Mouse (Mus musculus): ENCODE data around the gene Rilpl1. TPM values are rescaled to one million over a fixed set of nuclear protein-coding genes. Genes with fewer than 3 reads are reported as not detected.

Rilpl1 gene
- polyA plus RNA-seq, 1 experiment from 2014 or later = 9.0 TPM

DNA sequence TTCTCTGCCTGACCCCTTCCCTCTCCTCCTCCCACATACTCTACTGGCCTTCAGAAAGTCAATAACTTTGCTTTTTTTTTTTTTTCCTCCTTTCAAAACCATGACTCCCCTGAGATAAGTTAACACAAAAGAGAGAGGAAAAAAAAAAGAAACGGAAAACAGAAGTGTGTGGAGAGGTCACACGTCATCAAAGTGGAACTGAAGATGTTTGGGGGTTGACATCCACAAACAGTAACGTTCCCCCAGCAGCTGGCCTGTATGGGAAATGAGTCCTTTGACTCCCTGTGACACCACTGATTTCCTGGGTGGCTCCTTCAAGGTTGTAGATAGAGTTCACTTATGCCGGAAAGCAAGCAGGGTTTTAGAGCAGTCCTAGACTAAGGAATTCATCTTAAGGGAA, 51.1 kb downstream of the Rilpl1 start:
- H3K27ac ChIP-seq (replicated peaks) = no peak overlapping the region
- H3K4me1 ChIP-seq (replicated peaks; ENCODE audit: control insufficient read depth, insufficient read depth) = peaks cover 4% of the 10 kb centered on the region; the same call in 1 of the 2 replicates
- no peak overlapping the region for H3K4me2 ChIP-seq (replicated peaks; ENCODE audit: low read depth)
- H3K36me3 ChIP-seq (ENCODE audit: control insufficient read depth, insufficient read depth, low read length) = no peaks in the 10 kb centered on the region
- no peak overlapping the region for H3K4me3 ChIP-seq (ENCODE audit: low read depth, low read length)
- H3K9me3 ChIP-seq (ENCODE audit: control insufficient read depth, low read length) = no peaks in the 10 kb centered on the region
- TF ChIP-seq EP300 (optimal IDR thresholded peaks at IDR 0.05) (no peak), CTCF (IDR thresholded peaks at IDR 0.05; ENCODE audit: low read depth) (no peak)
- H3K9ac ChIP-seq (ENCODE audit: low read length) = no peak overlapping the region
- DNase-seq (ENCODE audit: low spot score) (no peak), ATAC-seq (ENCODE audit: low FRiP score, low TSS enrichment) (no peak)
- no peaks in the 10 kb centered on the region for H3K27me3 ChIP-seq (ENCODE audit: control insufficient read depth, insufficient read depth, low read length)
- 57% methylated on average over 4 of the region's 4 CpGs for WGBS

DNA sequence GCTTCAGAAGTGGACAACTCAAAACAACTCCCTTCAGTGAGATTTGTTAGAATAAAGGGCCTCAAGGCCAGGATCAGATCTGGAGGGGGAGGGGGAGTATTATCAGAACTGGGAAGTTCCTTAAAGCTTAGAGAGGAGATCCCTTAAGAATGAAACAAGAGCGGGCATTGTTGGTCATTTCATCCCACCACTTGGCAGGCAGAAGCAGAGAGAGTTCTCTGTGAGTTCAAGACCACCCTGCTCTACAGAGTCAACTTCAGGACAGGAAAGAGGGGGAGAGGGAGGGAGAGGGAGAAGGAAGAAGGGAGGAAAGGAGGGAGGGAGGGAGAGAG, 52.4 kb downstream of the Rilpl1 start:
- WGBS = 60% methylated on average over 1 of the region's 1 CpGs
- H3K36me3 ChIP-seq (ENCODE audit: control insufficient read depth, insufficient read depth, low read length) = no peaks in the 10 kb centered on the region

DNA sequence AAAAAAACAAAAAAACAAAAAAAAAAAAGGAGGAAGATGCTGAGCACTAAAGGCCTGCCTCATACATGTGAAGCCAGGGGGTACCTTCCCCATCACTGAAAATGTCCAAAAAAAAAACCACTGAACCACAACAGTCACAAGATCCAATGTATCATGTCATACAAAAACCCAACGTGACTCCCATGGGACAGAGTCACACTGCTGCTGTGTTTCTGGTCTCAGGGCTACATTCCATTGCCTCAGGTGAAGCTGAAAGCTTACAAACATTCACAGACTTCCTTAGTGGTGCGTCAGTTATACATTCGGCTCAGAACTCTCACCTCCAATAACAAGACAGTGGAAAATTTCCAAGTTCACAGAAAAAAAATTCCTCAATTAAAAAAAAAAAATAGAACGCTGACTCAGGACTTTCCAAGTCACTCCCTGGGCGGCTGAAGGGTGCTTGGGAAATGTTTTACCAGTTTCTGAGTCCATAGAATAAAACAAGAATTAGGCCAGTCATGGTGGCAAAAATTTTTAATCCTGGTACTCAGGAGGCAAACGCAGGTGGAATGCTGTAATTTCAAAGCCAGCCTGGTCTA, 60.5 kb downstream of the Rilpl1 start:
- 69% methylated on average over 6 of the region's 6 CpGs for WGBS

More for the DNA sequence above, 52.4 kb downstream of the Rilpl1 start:
- ATAC-seq (ENCODE audit: low FRiP score, low TSS enrichment) (no peak), DNase-seq (ENCODE audit: low spot score) (no peak)
- TF ChIP-seq CTCF (IDR thresholded peaks at IDR 0.05; ENCODE audit: low read depth) (no peak), EP300 (optimal IDR thresholded peaks at IDR 0.05) (no peak)
- Histone ChIP-seq H3K4me2 (replicated peaks; ENCODE audit: low read depth) (peak overlapping the region; percentile 39; the same call in 1 of the 2 replicates), H3K27ac (replicated peaks) (peak overlapping the region; percentile 82), H3K9ac (ENCODE audit: low read length) (peak overlapping the region; percentile 38; the same call in 1 of the 2 replicates), H3K4me1 (replicated peaks; ENCODE audit: control insufficient read depth, insufficient read depth) (peaks cover 4% of the 10 kb centered on the region; the same call in 1 of the 2 replicates), H3K27me3 (ENCODE audit: control insufficient read depth, insufficient read depth, low read length) (no peaks in the 10 kb centered on the region), H3K4me3 (ENCODE audit: low read depth, low read length) (no peak overlapping the region), H3K9me3 (ENCODE audit: control insufficient read depth, low read length) (no peaks in the 10 kb centered on the region)

DNA sequence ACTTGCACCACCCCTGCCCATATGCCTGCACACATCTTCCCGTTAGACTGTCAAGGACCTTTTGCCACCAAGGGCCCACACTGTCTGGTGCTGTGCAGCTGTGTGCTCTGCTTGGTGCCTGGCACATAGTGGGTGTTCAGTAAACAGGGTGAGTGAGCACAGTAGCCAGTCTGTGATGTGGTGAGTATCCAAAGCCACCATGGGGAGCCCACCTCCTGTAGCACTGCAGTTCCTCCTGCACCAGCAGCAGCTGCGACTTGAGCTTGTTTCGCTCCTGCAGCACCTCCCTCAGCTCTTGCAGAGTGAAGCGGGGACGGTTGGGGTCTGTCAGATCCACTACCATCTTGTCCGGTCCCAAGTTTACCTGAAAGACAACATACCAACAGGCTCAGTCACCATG, 61.7 kb downstream of the Rilpl1 start:
- DNase-seq (ENCODE audit: low spot score) (no peak), ATAC-seq (ENCODE audit: low FRiP score, low TSS enrichment) (no peak)
- TF ChIP-seq EP300 (optimal IDR thresholded peaks at IDR 0.05) = no peak
- no peak for TF ChIP-seq CTCF (IDR thresholded peaks at IDR 0.05; ENCODE audit: low read depth)
- H3K9me3 ChIP-seq (ENCODE audit: control insufficient read depth, low read length) = no peaks in the 10 kb centered on the region
- peaks cover 4% of the 10 kb centered on the region for H3K36me3 ChIP-seq (ENCODE audit: control insufficient read depth, insufficient read depth, low read length)
- WGBS = 95% methylated on average over 6 of the region's 6 CpGs
- H3K4me3 ChIP-seq (ENCODE audit: low read depth, low read length) = no peak overlapping the region
- no peak overlapping the region for H3K27ac ChIP-seq (replicated peaks)
- H3K4me1 ChIP-seq (replicated peaks; ENCODE audit: control insufficient read depth, insufficient read depth) = no peaks in the 10 kb centered on the region
- H3K4me2 ChIP-seq (replicated peaks; ENCODE audit: low read depth) = no peak overlapping the region
- no peaks in the 10 kb centered on the region for H3K27me3 ChIP-seq (ENCODE audit: control insufficient read depth, insufficient read depth, low read length)
- no peak overlapping the region for H3K9ac ChIP-seq (ENCODE audit: low read length)

More for the DNA sequence above, 60.5 kb downstream of the Rilpl1 start:
- Histone ChIP-seq H3K4me2 (replicated peaks; ENCODE audit: low read depth) (no peak overlapping the region), H3K9me3 (ENCODE audit: control insufficient read depth, low read length) (no peaks in the 10 kb centered on the region), H3K27me3 (ENCODE audit: control insufficient read depth, insufficient read depth, low read length) (no peaks in the 10 kb centered on the region), H3K4me1 (replicated peaks; ENCODE audit: control insufficient read depth, insufficient read depth) (no peaks in the 10 kb centered on the region), H3K9ac (ENCODE audit: low read length) (no peak overlapping the region), H3K36me3 (ENCODE audit: control insufficient read depth, insufficient read depth, low read length) (peaks cover 4% of the 10 kb centered on the region), H3K27ac (replicated peaks) (no peak overlapping the region), H3K4me3 (ENCODE audit: low read depth, low read length) (no peak overlapping the region)
- no peak for TF ChIP-seq CTCF (IDR thresholded peaks at IDR 0.05; ENCODE audit: low read depth)
- no peak for TF ChIP-seq EP300 (optimal IDR thresholded peaks at IDR 0.05)
- no peak for DNase-seq (ENCODE audit: low spot score)
- no peak for ATAC-seq (ENCODE audit: low FRiP score, low TSS enrichment)

DNA sequence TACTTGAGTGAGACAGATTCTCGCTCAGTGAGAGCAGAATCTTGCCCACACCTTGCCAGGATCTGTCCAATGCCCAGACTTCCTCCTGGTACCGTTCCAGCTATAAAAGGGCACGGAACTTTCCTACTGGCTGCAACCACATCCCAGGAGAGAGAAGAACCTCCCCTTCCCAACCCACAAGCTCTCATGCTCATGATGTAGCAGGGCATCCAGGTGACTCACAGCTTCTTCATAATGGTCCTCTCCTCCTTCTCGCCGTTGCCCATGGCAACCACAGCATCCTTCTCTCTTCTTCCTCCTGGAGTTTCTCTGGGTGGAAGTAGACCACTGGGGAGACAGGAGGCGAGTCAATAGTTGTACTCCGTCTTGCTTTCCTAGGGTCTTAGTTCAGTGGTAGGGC, 62.8 kb downstream of the Rilpl1 start:
- H3K9me3 ChIP-seq (ENCODE audit: control insufficient read depth, low read length) = no peaks in the 10 kb centered on the region
- no peak overlapping the region for H3K27ac ChIP-seq (replicated peaks)
- H3K36me3 ChIP-seq (ENCODE audit: control insufficient read depth, insufficient read depth, low read length) = peaks cover 7% of the 10 kb centered on the region
- DNase-seq (ENCODE audit: low spot score) (no peak), ATAC-seq (ENCODE audit: low FRiP score, low TSS enrichment) (no peak)
- H3K4me3 ChIP-seq (ENCODE audit: low read depth, low read length) = no peak overlapping the region
- no peaks in the 10 kb centered on the region for H3K4me1 ChIP-seq (replicated peaks; ENCODE audit: control insufficient read depth, insufficient read depth)
- 87% methylated on average over 7 of the region's 7 CpGs for WGBS
- no peak overlapping the region for H3K4me2 ChIP-seq (replicated peaks; ENCODE audit: low read depth)
- H3K27me3 ChIP-seq (ENCODE audit: control insufficient read depth, insufficient read depth, low read length) = no peaks in the 10 kb centered on the region
- TF ChIP-seq EP300 (optimal IDR thresholded peaks at IDR 0.05) = no peak
- no peak for TF ChIP-seq CTCF (IDR thresholded peaks at IDR 0.05; ENCODE audit: low read depth)
- H3K9ac ChIP-seq (ENCODE audit: low read length) = no peak overlapping the region

DNA sequence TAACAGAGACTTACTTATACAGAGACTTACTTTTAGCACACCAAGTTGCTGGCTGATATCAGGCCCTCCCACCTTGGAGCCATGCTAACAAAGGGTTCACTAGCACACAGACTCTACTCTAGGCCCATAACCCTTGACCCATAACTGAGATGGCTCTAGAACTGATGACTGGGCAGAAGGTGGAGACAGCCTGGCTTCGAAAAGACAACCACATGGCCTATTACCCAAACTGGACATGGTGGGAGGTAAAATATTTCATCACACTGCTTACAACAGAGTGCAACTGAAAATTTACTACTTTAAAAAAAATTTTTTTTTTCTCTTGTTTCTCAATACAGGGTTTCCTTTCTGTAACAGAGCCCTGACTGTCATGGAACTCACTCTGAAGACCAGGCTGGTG, 63.4 kb downstream of the Rilpl1 start:
- DNase-seq (ENCODE audit: low spot score) (no peak), ATAC-seq (ENCODE audit: low FRiP score, low TSS enrichment) (no peak)
- Histone ChIP-seq H3K9me3 (ENCODE audit: control insufficient read depth, low read length) (no peaks in the 10 kb centered on the region), H3K9ac (ENCODE audit: low read length) (no peak overlapping the region), H3K4me2 (replicated peaks; ENCODE audit: low read depth) (no peak overlapping the region), H3K27me3 (ENCODE audit: control insufficient read depth, insufficient read depth, low read length) (no peaks in the 10 kb centered on the region), H3K4me3 (ENCODE audit: low read depth, low read length) (no peak overlapping the region), H3K4me1 (replicated peaks; ENCODE audit: control insufficient read depth, insufficient read depth) (no peaks in the 10 kb centered on the region), H3K36me3 (ENCODE audit: control insufficient read depth, insufficient read depth, low read length) (peaks cover 8% of the 10 kb centered on the region), H3K27ac (replicated peaks) (no peak overlapping the region)
- TF ChIP-seq EP300 (optimal IDR thresholded peaks at IDR 0.05) (no peak), CTCF (IDR thresholded peaks at IDR 0.05; ENCODE audit: low read depth) (no peak)
- WGBS = 79% methylated on average over 1 of the region's 1 CpGs

Data from stomach, postnatal 0 days (tissue).